Mouse (Mus musculus): ENCODE results near the gene Cdh8.

Cdh8 gene

DNA sequence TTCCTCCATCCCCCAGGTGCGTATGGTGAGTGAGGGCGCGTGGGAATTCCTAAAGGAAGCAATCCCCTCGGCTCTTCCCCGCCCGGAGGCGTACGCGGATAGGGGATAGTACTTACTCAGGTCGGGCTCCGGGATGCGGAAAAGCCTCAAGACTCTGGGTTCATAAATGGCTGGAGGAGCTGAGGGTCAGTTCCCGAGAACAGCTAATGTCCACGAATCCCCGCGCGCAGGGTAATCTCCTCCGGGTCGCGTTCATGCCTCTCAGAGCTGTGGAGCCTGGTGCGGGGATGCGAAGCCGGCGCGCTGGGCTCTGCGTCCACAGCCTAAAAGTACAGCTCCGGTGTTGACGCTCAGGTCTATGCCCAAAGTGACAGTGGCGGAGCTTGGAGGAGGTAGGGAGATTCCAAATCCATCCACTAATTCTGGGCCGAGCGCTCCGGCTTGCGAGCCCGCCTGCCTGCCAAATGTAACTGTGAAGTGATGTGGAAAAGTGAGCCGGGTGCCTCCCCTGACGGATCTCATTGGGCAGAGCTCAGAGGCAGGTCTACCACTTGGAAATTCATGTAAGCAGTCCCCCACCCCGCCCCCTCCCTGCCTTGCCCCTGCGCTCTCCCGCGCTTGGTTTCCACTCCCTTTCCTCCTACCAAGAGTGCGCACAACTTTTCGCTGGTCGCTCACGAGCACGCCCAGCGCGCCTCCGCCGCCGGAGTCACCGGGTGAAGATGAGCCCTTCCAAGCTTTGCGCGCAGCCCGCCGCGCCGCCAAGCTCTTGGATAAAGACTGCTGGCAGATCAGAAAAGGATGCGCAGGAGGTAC lies at the start of gene Cdh8:
Gene Cdh8, minus strand, starts transcription at position 506 of the 816 bp plus-strand sequence.
- peak; percentile 11 for DNase-seq

DNA sequence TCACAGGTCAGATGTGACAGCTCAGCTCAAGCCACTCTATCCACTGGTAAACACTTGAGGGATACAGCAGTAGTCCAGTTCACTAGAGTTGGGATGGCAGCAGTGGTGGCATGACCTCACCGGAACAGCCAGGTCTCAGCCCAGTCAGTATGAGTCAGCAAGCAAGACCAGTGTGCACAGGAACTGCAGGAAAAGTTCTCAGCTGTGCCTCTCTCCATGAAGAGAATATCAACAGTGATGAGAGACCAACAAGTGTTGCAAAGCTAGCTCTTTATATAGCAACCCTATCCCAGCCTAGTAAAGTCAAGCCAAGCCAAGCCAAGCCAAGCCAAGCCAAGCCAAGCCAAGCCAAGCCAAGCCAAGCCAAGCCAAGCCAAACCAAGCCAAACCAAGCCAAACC lies 30.2 kb upstream of the Cdh8 start:
- DNase-seq, result no peak

DNA sequence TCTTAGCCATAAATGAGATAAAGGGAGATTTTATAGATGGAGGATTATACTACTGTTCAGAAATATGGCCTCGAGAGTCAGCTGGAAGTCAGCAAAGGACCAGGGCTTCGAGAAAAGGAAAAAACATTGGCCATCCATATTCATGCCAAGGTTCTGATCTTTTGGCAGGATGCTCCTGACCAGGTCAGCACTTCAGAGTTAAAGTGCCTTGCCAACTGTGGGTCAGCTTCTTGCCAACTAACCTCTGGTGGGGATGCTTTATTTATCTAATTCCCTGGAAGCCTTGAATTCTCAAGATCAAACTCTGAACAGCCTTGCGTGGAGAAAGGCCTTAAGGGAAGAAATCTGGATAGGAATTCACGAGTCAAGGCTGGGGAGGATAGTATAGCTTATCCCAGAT lies 9.6 kb upstream of the Cdh8 start:
- no peak for DNase-seq

DNA sequence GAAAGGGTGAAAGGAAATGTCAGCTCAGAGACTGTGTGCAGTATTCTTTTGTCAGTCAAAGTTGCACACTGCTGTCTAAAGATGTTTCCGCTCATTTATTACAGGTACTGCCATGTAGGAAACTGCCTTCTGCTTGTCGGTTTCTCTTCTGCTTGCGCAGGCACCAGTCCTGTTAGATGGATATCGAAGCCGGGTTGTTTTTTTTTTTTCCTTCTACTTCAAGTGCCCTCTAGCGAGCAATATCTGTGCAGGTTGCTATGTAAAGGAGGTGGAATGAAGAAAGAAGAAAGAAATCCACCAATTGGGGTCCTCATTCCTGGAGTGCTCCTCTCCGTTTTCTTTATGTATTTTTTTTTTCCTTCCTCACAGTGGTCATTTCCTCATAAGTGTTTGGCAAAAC lies 5.2 kb upstream of the Cdh8 start:
- no peak for DNase-seq

DNA sequence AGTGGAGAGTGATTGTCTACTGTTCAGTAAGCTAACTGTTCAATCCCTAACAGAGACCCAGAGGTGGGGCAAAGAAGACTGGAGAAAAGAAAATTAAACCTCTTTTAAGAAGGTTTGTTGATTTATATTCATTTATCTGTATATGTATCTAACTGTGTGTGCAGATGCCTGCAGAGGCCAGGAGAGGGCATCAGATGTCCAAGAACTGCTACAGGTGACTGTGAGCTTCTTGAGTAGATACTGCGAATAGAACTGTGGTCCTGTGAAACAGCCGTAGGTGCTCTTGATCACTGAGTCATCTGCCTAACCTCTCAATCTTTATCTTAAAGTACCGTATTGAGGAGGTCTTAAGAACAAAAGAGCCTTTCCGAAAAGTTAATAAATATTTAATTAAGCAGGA lies 3.5 kb upstream of the Cdh8 start:
- DNase-seq, result no peak

- DNase-seq, result no peak
Measured at GRCm38 (mm10) chr8:99417456-99417855, 1.2 kb upstream of the Cdh8 start.

- DNase-seq, result peak; percentile 5
Measured at GRCm38 (mm10) chr8:99415076-99415965, 950 bp downstream of the Cdh8 start.

- DNase-seq, result no peak
Measured at GRCm38 (mm10) chr8:99414483-99414921, 1.8 kb downstream of the Cdh8 start.

DNA sequence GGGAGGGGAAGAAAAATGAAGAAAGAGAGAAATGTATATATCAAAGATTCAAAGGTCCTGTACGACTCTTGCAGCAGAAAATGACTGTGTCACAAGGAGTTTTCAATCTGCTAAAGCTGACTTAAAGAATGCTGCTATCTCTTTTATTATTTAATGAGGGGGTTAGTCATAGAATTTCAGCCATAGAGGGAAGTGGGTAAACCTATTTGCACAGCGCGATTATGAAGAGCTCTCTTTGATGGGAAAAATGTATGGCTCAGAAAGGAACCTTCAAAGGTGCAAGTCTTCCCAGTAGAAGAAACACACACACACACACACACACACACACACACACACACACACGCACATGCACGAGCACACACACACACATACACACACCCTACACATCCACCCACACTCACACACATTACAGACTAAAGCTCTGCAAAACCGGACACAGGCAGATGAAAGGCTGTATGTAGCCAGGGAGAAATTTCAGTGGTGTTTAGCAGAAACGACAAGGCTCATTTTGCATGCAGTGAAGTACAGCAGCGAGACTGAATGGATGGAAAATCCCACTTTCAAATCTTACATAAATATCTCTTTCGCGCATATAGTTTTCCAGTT lies 2.3 kb downstream of the Cdh8 start:
- no peak for DNase-seq

DNA sequence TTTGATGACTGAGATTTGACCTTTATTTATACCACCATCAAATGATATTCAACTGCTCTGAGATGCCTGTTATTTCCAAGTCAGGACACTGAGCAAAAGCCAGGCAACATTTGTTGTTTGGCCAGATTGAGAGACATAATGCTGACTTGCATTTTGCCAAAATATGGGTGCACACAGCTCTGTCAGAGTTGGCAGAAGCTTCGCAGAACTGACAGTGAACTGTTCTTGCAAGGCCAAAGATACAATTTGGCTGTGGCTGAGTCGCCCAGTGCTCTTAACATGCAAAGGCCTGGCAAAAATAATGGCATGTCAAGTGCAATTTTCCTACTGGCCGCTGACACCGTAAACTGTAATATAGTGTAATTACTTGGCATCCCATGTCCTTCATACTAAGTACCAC lies 22.4 kb downstream of the Cdh8 start:
- DNase-seq, result no peak

DNA sequence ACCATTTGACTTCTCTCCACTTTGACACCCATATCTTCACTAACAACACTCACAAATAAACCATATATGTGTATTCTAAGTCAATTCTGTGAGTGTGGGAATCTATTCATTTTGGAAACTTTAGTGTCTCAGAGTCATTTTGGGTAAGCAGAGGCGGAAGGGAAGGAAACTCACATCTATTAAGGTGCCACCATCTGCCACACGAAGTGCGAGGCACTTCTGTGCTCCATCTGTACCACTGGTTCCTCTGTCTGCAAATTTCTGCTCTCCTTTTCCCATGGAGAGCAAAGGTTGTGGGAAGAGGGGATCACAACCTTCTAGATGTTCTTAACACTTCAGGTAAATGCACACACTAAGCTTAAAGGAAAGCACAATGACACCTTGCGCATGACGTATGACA lies 46.2 kb downstream of the Cdh8 start:
- no peak for DNase-seq

DNA sequence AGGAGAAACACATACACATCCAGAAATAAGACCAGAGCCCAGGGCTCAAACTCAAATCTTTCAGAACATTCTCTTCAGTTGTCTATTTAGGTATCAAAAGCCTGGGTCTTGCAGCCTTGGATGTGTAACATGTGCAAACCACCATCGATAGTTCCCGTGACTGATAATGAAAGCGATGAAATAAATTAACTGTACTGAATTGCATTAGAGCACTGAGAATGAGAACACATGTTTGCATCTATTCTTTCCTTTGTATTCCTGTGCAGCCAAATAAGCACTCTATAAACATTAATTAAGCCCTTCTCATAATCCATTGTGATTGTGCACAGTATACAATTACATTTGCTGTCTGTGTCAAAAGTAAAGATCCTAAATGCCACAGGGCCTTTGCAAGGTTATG lies 47.1 kb downstream of the Cdh8 start:
- DNase-seq, result no peak

DNA sequence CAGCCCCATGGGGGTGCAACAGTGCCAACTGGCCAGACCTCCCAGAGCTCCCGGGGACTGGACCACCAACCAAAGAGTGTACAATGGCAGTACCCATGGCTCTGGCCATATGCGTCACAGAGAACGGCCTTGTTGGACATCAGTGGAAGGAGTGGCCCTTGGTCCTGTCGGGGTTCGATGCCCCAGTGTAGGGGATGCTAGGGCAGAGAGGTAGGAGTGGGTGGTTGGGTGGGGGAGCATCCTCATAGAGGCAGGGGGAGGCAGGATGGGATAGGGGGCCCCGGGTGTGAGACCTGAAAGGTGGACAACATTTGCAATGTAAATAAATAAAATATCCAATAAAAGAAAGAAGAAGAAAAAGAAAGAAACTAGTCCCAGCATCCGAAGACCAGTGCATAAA lies 47.8 kb downstream of the Cdh8 start:
- no peak for DNase-seq

GRCm38 (mm10) chr8:99353923-99354322 lies 62.3 kb downstream of the Cdh8 start:
- no peak for DNase-seq

- no peak for DNase-seq
Measured at GRCm38 (mm10) chr8:99353221-99353620, 63.0 kb downstream of the Cdh8 start.

GRCm38 (mm10) chr8:99349456-99349855 lies 66.8 kb downstream of the Cdh8 start:
- DNase-seq, result no peak

DNA sequence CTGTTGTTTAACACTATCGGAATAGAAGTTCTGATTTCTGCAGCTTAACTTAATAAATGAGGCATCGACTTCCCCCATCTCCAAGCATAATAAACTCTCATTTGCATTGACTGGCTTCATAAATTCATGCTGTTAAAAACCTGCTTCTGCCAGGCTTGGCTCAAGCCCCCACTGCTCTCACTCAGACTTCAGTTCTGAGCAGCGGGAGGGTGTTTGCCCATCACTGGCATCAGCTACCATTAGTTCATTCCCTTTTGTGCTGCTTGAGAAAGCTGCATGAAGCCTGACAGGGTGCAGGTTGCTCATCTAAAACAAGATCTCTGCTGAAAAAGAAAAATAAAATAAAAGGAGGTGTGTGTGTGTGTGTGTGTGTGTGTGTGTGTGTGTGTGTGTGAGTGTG lies 67.7 kb downstream of the Cdh8 start:
- no peak for DNase-seq

DNA sequence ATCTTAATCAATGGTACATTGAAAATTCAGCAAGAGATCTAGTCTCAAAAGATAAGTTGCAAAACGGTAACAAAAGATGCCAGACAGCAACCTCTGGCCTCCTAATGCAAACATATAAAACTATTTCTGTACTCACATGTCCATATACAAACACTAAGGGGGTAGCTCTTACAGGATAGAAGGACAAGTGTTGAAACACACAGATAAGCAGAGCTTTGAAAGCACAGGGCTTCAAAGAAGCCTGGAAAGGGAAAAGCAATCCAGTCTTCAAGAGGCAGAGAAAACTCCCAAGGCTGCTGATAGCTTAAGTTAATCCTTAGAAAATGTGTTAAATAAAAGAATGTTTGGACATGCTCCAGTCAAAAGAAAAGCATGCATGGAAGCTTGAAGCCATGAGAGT lies 77.0 kb downstream of the Cdh8 start:
- no peak for DNase-seq

DNA sequence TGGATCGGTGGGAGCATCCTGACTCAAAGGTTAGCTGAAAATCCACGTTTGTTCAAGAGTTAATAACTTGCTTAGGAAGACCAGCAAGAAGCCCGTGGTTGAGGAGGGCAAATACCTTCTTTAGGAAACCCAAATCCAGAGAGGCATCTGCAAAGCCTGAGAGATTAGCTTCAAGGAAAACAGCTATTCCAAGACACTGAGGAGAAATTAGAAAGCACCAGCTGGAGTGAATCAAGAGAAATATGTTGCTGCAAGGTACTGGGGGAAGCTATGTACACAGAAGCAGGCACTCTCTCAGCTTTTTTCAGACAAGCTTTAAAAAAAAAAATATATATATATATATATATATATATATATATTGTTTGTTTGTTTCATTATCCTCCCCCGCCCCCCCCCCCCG lies 88.7 kb downstream of the Cdh8 start:
- DNase-seq, result no peak

GRCm38 (mm10) chr8:99314561-99314960 lies 101.7 kb downstream of the Cdh8 start:
- DNase-seq, result no peak

DNA sequence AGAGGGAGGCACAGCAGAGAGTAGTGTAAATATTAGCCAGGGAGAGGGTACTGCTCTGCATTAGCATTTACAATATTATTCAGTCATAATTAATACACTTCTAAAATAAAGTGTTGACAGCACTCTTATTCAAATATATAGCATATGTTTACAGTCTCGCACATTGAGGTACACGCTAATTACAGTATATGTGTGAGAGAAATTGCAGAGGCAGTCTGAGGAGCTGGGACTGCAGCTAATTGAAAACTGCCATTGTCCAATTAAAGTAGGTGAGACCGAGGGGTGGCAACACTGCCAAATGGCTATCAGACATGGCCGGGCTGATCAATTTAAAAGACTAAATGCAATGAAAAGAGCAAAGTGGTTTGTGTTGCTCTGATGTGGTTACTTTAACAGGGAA lies 112.1 kb downstream of the Cdh8 start:
- no peak for DNase-seq

DNA sequence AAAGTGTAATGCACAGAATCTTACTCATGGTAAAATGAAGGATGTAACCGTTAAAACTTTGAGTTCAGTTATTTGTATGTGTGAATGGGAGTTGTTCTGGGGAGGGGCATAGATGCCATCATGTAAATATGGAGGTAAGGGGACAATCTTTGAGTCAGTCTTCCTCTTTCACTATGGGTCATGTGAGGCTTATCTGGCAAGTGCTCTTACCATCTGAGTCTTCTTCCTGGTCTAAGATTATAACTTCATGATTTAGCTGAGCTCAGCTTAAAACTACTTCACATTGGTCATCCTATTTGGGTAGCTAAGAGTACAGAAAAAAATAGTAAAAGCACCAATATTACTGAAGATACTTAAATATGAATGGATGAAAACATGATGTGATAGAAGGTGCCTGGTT lies 126.1 kb downstream of the Cdh8 start:
- DNase-seq, result no peak

GRCm38 (mm10) chr8:99285103-99285502 lies 131.2 kb downstream of the Cdh8 start:
- DNase-seq, result no peak

GRCm38 (mm10) chr8:99280375-99280774 lies 135.9 kb downstream of the Cdh8 start:
- no peak for DNase-seq

All from kidney, postnatal 10 days (tissue).